Mouse (Mus musculus) c-Kit-positive CD71-negative TER-119-negative erythroid progenitor cells, embryonic 14.5 days (primary cell): ENCODE results near the gene Lhx4.

Experiments used
- DNase-seq: peaks from one replicate; pipeline ENCODE4 v3.0.0-alpha.2; 2013; ENCODE audit warnings: low read depth

Gene Lhx4

GRCm38 (mm10) chr1:155751484-155752255, at the start of gene Lhx4:
Gene Lhx4, minus strand, starts transcription at chr1:155751684.
- DNase-seq: no peak

GRCm38 (mm10) chr1:155798000-155798399, 46.5 kb upstream of the Lhx4 start:
- no peak for DNase-seq

GRCm38 (mm10) chr1:155797425-155797824, 45.9 kb upstream of the Lhx4 start:
- no peak for DNase-seq

- DNase-seq: no peak
Measured at GRCm38 (mm10) chr1:155796757-155797405, 45.4 kb upstream of the Lhx4 start.

- no peak for DNase-seq
Measured at GRCm38 (mm10) chr1:155795791-155796233, 44.3 kb upstream of the Lhx4 start.

GRCm38 (mm10) chr1:155794855-155795254, 43.4 kb upstream of the Lhx4 start:
- no peak for DNase-seq

- DNase-seq: no peak
Measured at GRCm38 (mm10) chr1:155791919-155792318, 40.4 kb upstream of the Lhx4 start.

- no peak for DNase-seq
Measured at GRCm38 (mm10) chr1:155790111-155790974, 38.9 kb upstream of the Lhx4 start.

GRCm38 (mm10) chr1:155785886-155786285, 34.4 kb upstream of the Lhx4 start:
- no peak for DNase-seq

- no peak for DNase-seq
Measured at GRCm38 (mm10) chr1:155784343-155785205, 33.1 kb upstream of the Lhx4 start.

- no peak for DNase-seq
Measured at GRCm38 (mm10) chr1:155782382-155782781, 30.9 kb upstream of the Lhx4 start.

- DNase-seq: no peak
Measured at GRCm38 (mm10) chr1:155777641-155778625, 26.4 kb upstream of the Lhx4 start.

- no peak for DNase-seq
Measured at GRCm38 (mm10) chr1:155759167-155759566, 7.7 kb upstream of the Lhx4 start.

GRCm38 (mm10) chr1:155758711-155759110, 7.2 kb upstream of the Lhx4 start:
- no peak for DNase-seq

GRCm38 (mm10) chr1:155757621-155758020, 6.1 kb upstream of the Lhx4 start:
- DNase-seq: no peak

- no peak for DNase-seq
Measured at GRCm38 (mm10) chr1:155753411-155753810, 1.9 kb upstream of the Lhx4 start.

- no peak for DNase-seq
Measured at GRCm38 (mm10) chr1:155750517-155751178, 836 bp downstream of the Lhx4 start.

- DNase-seq: no peak
Measured at GRCm38 (mm10) chr1:155747911-155748310, 3.6 kb downstream of the Lhx4 start.

- no peak for DNase-seq
Measured at GRCm38 (mm10) chr1:155747011-155747410, 4.5 kb downstream of the Lhx4 start.
